Mouse (Mus musculus) cerebellum, postnatal 14 days (tissue): Measurements from ENCODE around the gene Slc39a9.

Experiments
- DNase-seq, 2 experiments: peaks; one replicate each; pipeline ENCODE4 v3.0.0; 2021; ENCODE audit warnings: mixed read lengths in 2 of 2

Gene Slc39a9

GRCm38 (mm10) chr12:80654659-80655025 is 11.0 kb downstream of the Slc39a9 start:
- DNase-seq, result no peak

GRCm38 (mm10) chr12:80658661-80659060 is 15.0 kb downstream of the Slc39a9 start:
- DNase-seq, result no peak

- DNase-seq, result no peak
Observed at GRCm38 (mm10) chr12:80662322-80662721, 18.6 kb downstream of the Slc39a9 start.

GRCm38 (mm10) chr12:80663935-80664334 is 20.3 kb downstream of the Slc39a9 start:
- DNase-seq, result no peak

- DNase-seq, result no peak
Observed at GRCm38 (mm10) chr12:80668391-80668790, 24.7 kb downstream of the Slc39a9 start.

GRCm38 (mm10) chr12:80673170-80673569 is 29.5 kb downstream of the Slc39a9 start:
- peak; percentile 78 for DNase-seq

- peak; percentile 57 to 60 for DNase-seq
Observed at GRCm38 (mm10) chr12:80681340-80681739, 37.7 kb downstream of the Slc39a9 start.

- no peak for DNase-seq
Observed at GRCm38 (mm10) chr12:80683554-80683953, 39.9 kb downstream of the Slc39a9 start.

GRCm38 (mm10) chr12:80684316-80684715 is 40.6 kb downstream of the Slc39a9 start:
- DNase-seq, result no peak

- peak; percentile 76 to 82 for DNase-seq
Observed at GRCm38 (mm10) chr12:80687788-80688211, 44.1 kb downstream of the Slc39a9 start.

GRCm38 (mm10) chr12:80689696-80690095 is 46.0 kb downstream of the Slc39a9 start:
- no peak for DNase-seq

- peak; percentile 37 to 43 for DNase-seq
Observed at GRCm38 (mm10) chr12:80691671-80692091, 48.0 kb downstream of the Slc39a9 start.

- peak; percentile 53 to 64 for DNase-seq
Observed at GRCm38 (mm10) chr12:80692269-80692972, 48.7 kb downstream of the Slc39a9 start, which contains the start of gene Plekhd1. Gene Plekhd1 (plus strand): TSS chr12:80692591.

GRCm38 (mm10) chr12:80693700-80694099 is 50.0 kb downstream of the Slc39a9 start:
- DNase-seq, result no peak

GRCm38 (mm10) chr12:80695004-80695403 is 51.3 kb downstream of the Slc39a9 start:
- no peak for DNase-seq

GRCm38 (mm10) chr12:80698526-80699143 is 55.0 kb downstream of the Slc39a9 start:
- DNase-seq, result no peak

GRCm38 (mm10) chr12:80699144-80699531 is 55.5 kb downstream of the Slc39a9 start:
- no peak for DNase-seq

- DNase-seq, result peak in 1 of 2 experiments; percentile 46
Observed at GRCm38 (mm10) chr12:80701332-80701731, 57.6 kb downstream of the Slc39a9 start.

GRCm38 (mm10) chr12:80706208-80706914 is 62.7 kb downstream of the Slc39a9 start:
- no peak for DNase-seq

GRCm38 (mm10) chr12:80706915-80707604 is 63.4 kb downstream of the Slc39a9 start:
- DNase-seq, result peak; percentile 79 to 84

GRCm38 (mm10) chr12:80715915-80716314 is 72.2 kb downstream of the Slc39a9 start:
- no peak for DNase-seq

- no peak for DNase-seq
Observed at GRCm38 (mm10) chr12:80719141-80719540, 75.5 kb downstream of the Slc39a9 start.

- DNase-seq, result no peak
Observed at GRCm38 (mm10) chr12:80720507-80720906, 76.8 kb downstream of the Slc39a9 start.
